Mouse (Mus musculus): ENCODE data around the gene Naaladl2.

- TF ChIP-seq CTCF (conservative IDR thresholded peaks at IDR 0.05; ENCODE audit: low read length) (no peak), POU5F1 (IDR thresholded peaks at IDR 0.05; ENCODE audit: borderline replicate concordance, low read length) (no peak)
Measured at GRCm38 (mm10) chr3:24783462-24783829, 360.6 kb downstream of the Naaladl2 start.
